Mouse (Mus musculus) gastrocnemius, postnatal 25 days (tissue): ENCODE results near the gene Klhdc8b. TPM values are rescaled to one million over a fixed set of nuclear protein-coding genes. Genes with fewer than 3 reads are reported as not detected.

Experiments
- total RNA-seq, 2 experiments: library from RNA; stranded (reverse); gene quantifications; 1 replicate in 1 of 2; 2 replicates in 1 of 2; pipeline ENCODE4 v1.2.3; 2021

Gene Klhdc8b
- total RNA-seq, 2 experiments from 2014 or later = 3.3 to 3.8 TPM

Other genes with a start within 250 kb of the Klhdc8b start
- 100 to 1,000 TPM; 169 to 183 TPM for gene Dag1, start 197.6 kb downstream of the Klhdc8b start, total RNA-seq
- 10 to 100 TPM in 1 of 2 experiments, 1 to 10 TPM in 1; 8.2 to 12.1 TPM for gene Nicn1, start 171.2 kb downstream of the Klhdc8b start, total RNA-seq
- 1 to 10 TPM; 1.6 to 1.8 TPM for gene Amt, start 164.7 kb downstream of the Klhdc8b start, total RNA-seq
- 100 to 1,000 TPM; 104 to 120 TPM for gene Rhoa, start 155.5 kb downstream of the Klhdc8b start, total RNA-seq
- gene Tcta, start 155.4 kb downstream of the Klhdc8b start, total RNA-seq = 10 to 100 TPM; 25.0 to 30.8 TPM
- gene Gpx1, start 122.7 kb downstream of the Klhdc8b start, total RNA-seq = 10 to 100 TPM; 74.4 to 92.9 TPM
- gene Usp4, start 113.7 kb downstream of the Klhdc8b start, total RNA-seq = 10 to 100 TPM; 61.7 to 64.9 TPM
- under 1 TPM; 0.40 to 0.46 TPM for gene 1700102P08Rik, start 68.8 kb downstream of the Klhdc8b start, total RNA-seq
- not detected for gene Ccdc36, start 33.1 kb downstream of the Klhdc8b start, total RNA-seq
- gene BC048562, start 25.1 kb downstream of the Klhdc8b start, total RNA-seq = not detected
- 10 to 100 TPM; 16.3 to 17.2 TPM for gene Ccdc71, start 1.1 kb downstream of the Klhdc8b start, total RNA-seq
- 100 to 1,000 TPM; 142 to 152 TPM for gene Lamb2, start 18.2 kb upstream of the Klhdc8b start, total RNA-seq
- gene Usp19, start 29.0 kb upstream of the Klhdc8b start, total RNA-seq = 100 to 1,000 TPM; 101 to 103 TPM
- gene Qars, start 46.1 kb upstream of the Klhdc8b start, total RNA-seq = 10 to 100 TPM; 64.1 to 77.4 TPM
- gene Qrich1, start 55.2 kb upstream of the Klhdc8b start, total RNA-seq = 10 to 100 TPM; 41.2 to 50.5 TPM
- 10 to 100 TPM; 51.9 to 54.0 TPM for gene Impdh2, start 98.7 kb upstream of the Klhdc8b start, total RNA-seq
- gene Ndufaf3, start 105.9 kb upstream of the Klhdc8b start, total RNA-seq = 10 to 100 TPM; 28.2 to 37.5 TPM
- gene Dalrd3, start 108.3 kb upstream of the Klhdc8b start, total RNA-seq = 10 to 100 TPM in 1 of 2 experiments, 1 to 10 TPM in 1; 7.6 to 10.4 TPM
- 1 to 10 TPM; 5.2 to 5.3 TPM for gene Wdr6, start 117.2 kb upstream of the Klhdc8b start, total RNA-seq
- 1 to 10 TPM; 2.8 to 3.1 TPM for gene P4htm, start 136.1 kb upstream of the Klhdc8b start, total RNA-seq
- gene Arih2, start 187.8 kb upstream of the Klhdc8b start, total RNA-seq = 10 to 100 TPM; 52.7 to 61.0 TPM
- gene Slc25a20, start 200.5 kb upstream of the Klhdc8b start, total RNA-seq = 10 to 100 TPM; 67.1 to 73.5 TPM
- 100 to 1,000 TPM; 122 to 134 TPM for gene Prkar2a, start 227.7 kb upstream of the Klhdc8b start, total RNA-seq